Mouse (Mus musculus): ENCODE results near the gene Tmem176a. TPM values are rescaled to one million over a fixed set of nuclear protein-coding genes. Genes with fewer than 3 reads are reported as not detected.
"Not testable (repeated sequence)": the region's sequence is repeated elsewhere in the genome, so short reads cannot be mapped to it uniquely, and the experiment has no call there.

Tmem176a gene
- polyA plus RNA-seq, 2 experiments, result 49.7 to 80.7 TPM

- Histone ChIP-seq H3K27me3 (ENCODE audit: control insufficient read depth, insufficient read depth, low read length) (no peaks in the 10 kb centered on the region), H3K9ac (ENCODE audit: low read depth, low read length, severe bottlenecking) (no peak overlapping the region), H3K4me2 (replicated peaks; ENCODE audit: low read depth, low read length, severe bottlenecking) (no peak overlapping the region), H3K9me3 (ENCODE audit: control insufficient read depth, low read length) (no peaks in the 10 kb centered on the region), H3K4me3 (replicated peaks; ENCODE audit: low read length) (no peak overlapping the region), H3K4me1 (ENCODE audit: control insufficient read depth, insufficient read depth, low read length) (no peaks in the 10 kb centered on the region), H3K27ac (replicated peaks; ENCODE audit: low read depth, low read length) (no peak overlapping the region), H3K36me3 (ENCODE audit: control insufficient read depth, insufficient read depth, low read length) (no peaks in the 10 kb centered on the region)
- TF ChIP-seq POLR2A (IDR thresholded peaks at IDR 0.05; ENCODE audit: borderline replicate concordance, extremely low read depth, insufficient read depth, insufficient read length), result no peak
- WGBS, result 65% methylated on average over 3 of the region's 3 CpGs
- ATAC-seq (ENCODE audit: low FRiP score, low read depth) (no peak), DNase-seq (ENCODE audit: low spot score) (no peak)
These were observed 31.1 kb upstream of the Tmem176a start for GRCm38 (mm10) chr6:48809494-48810219.

- DNase-seq (ENCODE audit: low spot score) (no peak), ATAC-seq (ENCODE audit: low FRiP score, low read depth) (no peak)
- Histone ChIP-seq H3K9me3 (ENCODE audit: control insufficient read depth, low read length) (no peaks in the 10 kb centered on the region), H3K4me3 (replicated peaks; ENCODE audit: low read length) (no peak overlapping the region), H3K27me3 (ENCODE audit: control insufficient read depth, insufficient read depth, low read length) (no peaks in the 10 kb centered on the region), H3K27ac (replicated peaks; ENCODE audit: low read depth, low read length) (no peak overlapping the region), H3K4me2 (replicated peaks; ENCODE audit: low read depth, low read length, severe bottlenecking) (no peak overlapping the region), H3K4me1 (ENCODE audit: control insufficient read depth, insufficient read depth, low read length) (no peaks in the 10 kb centered on the region), H3K36me3 (ENCODE audit: control insufficient read depth, insufficient read depth, low read length) (no peaks in the 10 kb centered on the region), H3K9ac (ENCODE audit: low read depth, low read length, severe bottlenecking) (no peak overlapping the region)
- TF ChIP-seq POLR2A (IDR thresholded peaks at IDR 0.05; ENCODE audit: borderline replicate concordance, extremely low read depth, insufficient read depth, insufficient read length), result no peak
These were observed 25.7 kb upstream of the Tmem176a start for GRCm38 (mm10) chr6:48815013-48815412.

- H3K27me3 ChIP-seq (ENCODE audit: control insufficient read depth, insufficient read depth, low read length), result no peaks in the 10 kb centered on the region
- H3K27ac ChIP-seq (replicated peaks; ENCODE audit: low read depth, low read length), result no peak overlapping the region
- DNase-seq (ENCODE audit: low spot score) (peak; percentile 86), ATAC-seq (ENCODE audit: low FRiP score, low read depth) (0 out of 2 replicates have a peak, but pooled peaks have one; percentile 34)
- H3K9ac ChIP-seq (ENCODE audit: low read depth, low read length, severe bottlenecking), result no peak overlapping the region
- H3K4me3 ChIP-seq (replicated peaks; ENCODE audit: low read length), result no peak overlapping the region
- H3K36me3 ChIP-seq (ENCODE audit: control insufficient read depth, insufficient read depth, low read length), result no peaks in the 10 kb centered on the region
- no peaks in the 10 kb centered on the region for H3K4me1 ChIP-seq (ENCODE audit: control insufficient read depth, insufficient read depth, low read length)
- H3K9me3 ChIP-seq (ENCODE audit: control insufficient read depth, low read length), result no peaks in the 10 kb centered on the region
- no peak overlapping the region for H3K4me2 ChIP-seq (replicated peaks; ENCODE audit: low read depth, low read length, severe bottlenecking)
- TF ChIP-seq POLR2A (IDR thresholded peaks at IDR 0.05; ENCODE audit: borderline replicate concordance, extremely low read depth, insufficient read depth, insufficient read length), result no peak
- WGBS, result 9% methylated on average over 6 of the region's 6 CpGs
These were observed 22.9 kb upstream of the Tmem176a start for GRCm38 (mm10) chr6:48817815-48818214.

GRCm38 (mm10) chr6:48821991-48822785, 18.5 kb upstream of the Tmem176a start:
- H3K36me3 ChIP-seq (ENCODE audit: control insufficient read depth, insufficient read depth, low read length); ATAC-seq (ENCODE audit: low FRiP score, low read depth); DNase-seq (ENCODE audit: low spot score); H3K4me3 ChIP-seq (replicated peaks; ENCODE audit: low read length); H3K27ac ChIP-seq (replicated peaks; ENCODE audit: low read depth, low read length); H3K4me2 ChIP-seq (replicated peaks; ENCODE audit: low read depth, low read length, severe bottlenecking); H3K9me3 ChIP-seq (ENCODE audit: control insufficient read depth, low read length); H3K9ac ChIP-seq (ENCODE audit: low read depth, low read length, severe bottlenecking); H3K4me1 ChIP-seq (ENCODE audit: control insufficient read depth, insufficient read depth, low read length); H3K27me3 ChIP-seq (ENCODE audit: control insufficient read depth, insufficient read depth, low read length): not testable (repeated sequence)
- 83% methylated on average over 7 of the region's 7 CpGs for WGBS

- no peaks in the 10 kb centered on the region for H3K27me3 ChIP-seq (ENCODE audit: control insufficient read depth, insufficient read depth, low read length)
- no peaks in the 10 kb centered on the region for H3K4me1 ChIP-seq (ENCODE audit: control insufficient read depth, insufficient read depth, low read length)
- H3K4me2 ChIP-seq (replicated peaks; ENCODE audit: low read depth, low read length, severe bottlenecking), result no peak overlapping the region
- WGBS, result 65% methylated on average over 7 of the region's 7 CpGs
- no peak overlapping the region for H3K27ac ChIP-seq (replicated peaks; ENCODE audit: low read depth, low read length)
- no peaks in the 10 kb centered on the region for H3K9me3 ChIP-seq (ENCODE audit: control insufficient read depth, low read length)
- no peak overlapping the region for H3K9ac ChIP-seq (ENCODE audit: low read depth, low read length, severe bottlenecking)
- no peaks in the 10 kb centered on the region for H3K36me3 ChIP-seq (ENCODE audit: control insufficient read depth, insufficient read depth, low read length)
- H3K4me3 ChIP-seq (replicated peaks; ENCODE audit: low read length), result no peak overlapping the region
- TF ChIP-seq POLR2A (IDR thresholded peaks at IDR 0.05; ENCODE audit: borderline replicate concordance, extremely low read depth, insufficient read depth, insufficient read length), result no peak
- DNase-seq (ENCODE audit: low spot score) (no peak), ATAC-seq (ENCODE audit: low FRiP score, low read depth) (no peak)
These were observed 15.7 kb upstream of the Tmem176a start for GRCm38 (mm10) chr6:48825016-48825415.

All from limb, embryonic 14.5 days (tissue).